Mouse (Mus musculus) forebrain, embryonic 16.5 days (tissue): Measurements from ENCODE around the gene Tmem101. TPM values are rescaled to one million over a fixed set of nuclear protein-coding genes. Genes with fewer than 3 reads are reported as not detected.
A peak's percentile ranks its signal among the peaks of the same experiment; 100 is the strongest.
"Not testable (repeated sequence)": the region's sequence is repeated elsewhere in the genome, so short reads cannot be mapped to it uniquely, and the experiment has no call there.

ENCODE experiments used
- ATAC-seq: fragments of 200-750 bp; cut with Nextera tagmentation; 2 replicates; pipeline ENCODE4 v1.8.0; 2017; ENCODE audit warnings: mild to moderate bottlenecking, moderate library complexity
- H3K27ac ChIP-seq: fragments of 300-500 bp; sonication (generic); 2 replicates; pipeline ENCODE4 v1.5.1; 2014; ENCODE audit warnings: low read length, control low read depth
- H3K27me3 ChIP-seq: fragments of 300-500 bp; sonication (generic); replicated peaks from 2 replicates; pipeline ENCODE4 v1.6.1; 2014; ENCODE audit warnings: low read length; ENCODE audit not compliant: control insufficient read depth, insufficient read depth
- H3K36me3 ChIP-seq: fragments of 300-500 bp; sonication (generic); 2 replicates; pipeline ENCODE4 v1.6.1; 2014; ENCODE audit not compliant: control insufficient read depth, insufficient read depth
- H3K4me1 ChIP-seq: fragments of 300-500 bp; sonication (generic); replicated peaks from 2 replicates; pipeline ENCODE4 v1.6.1; 2014; ENCODE audit warnings: low read length; ENCODE audit not compliant: control insufficient read depth, insufficient read depth
- H3K4me2 ChIP-seq: fragments of 300-500 bp; sonication (generic); 2 replicates; pipeline ENCODE4 v1.6.1; 2014; ENCODE audit warnings: mild to moderate bottlenecking, low read length, control low read depth
- H3K4me3 ChIP-seq: fragments of 300-500 bp; sonication (generic); replicated peaks from 2 replicates; pipeline ENCODE4 v1.5.1; 2014; ENCODE audit warnings: mild to moderate bottlenecking, low read length, control low read depth
- H3K9ac ChIP-seq: fragments of 300-500 bp; sonication (generic); replicated peaks from 2 replicates; pipeline ENCODE4 v1.6.1; 2014; ENCODE audit warnings: low read depth, low read length, control low read depth
- H3K9me3 ChIP-seq: fragments of 300-500 bp; sonication (generic); 2 replicates; pipeline ENCODE4 v1.6.1; 2016; ENCODE audit warnings: low read length; ENCODE audit not compliant: control insufficient read depth
- WGBS: fragments of 180-500 bp; shearing (Covaris S2); extraction: QIAGEN DNeasy Blood & Tissue Kit; methylation state at CpG from one replicate; pipeline ENCODE4 v1.1.7; 2014; 5-methylcytosine and 5-hydroxymethylcytosine counted together
- polyA plus RNA-seq: library from polyadenylated mRNA; unstranded; fragments of >200 nt; fragmentation: Nextera tagmentation; extraction: Ambion mirVana; gene quantifications from 2 replicates; pipeline ENCODE4 v1.2.1, GENCODE M21; 2015

The Tmem101 gene
- polyA plus RNA-seq, 1 experiment from 2014 or later: 44.7 TPM

GRCm38 (mm10) chr11:102159781-102160180 is 3.6 kb upstream of the Tmem101 start:
- H3K27me3 ChIP-seq: no peaks in the 10 kb centered on the region
- no peak for ATAC-seq
- H3K27ac ChIP-seq: no peak overlapping the region
- H3K36me3 ChIP-seq: peaks cover 12% of the 10 kb centered on the region
- WGBS: 81% methylated on average over 5 of the region's 5 CpGs
- H3K4me1 ChIP-seq: peaks cover 7% of the 10 kb centered on the region
- H3K9ac ChIP-seq: no peak overlapping the region
- no peak overlapping the region for H3K4me3 ChIP-seq
- no peak overlapping the region for H3K4me2 ChIP-seq
- H3K9me3 ChIP-seq: no peaks in the 10 kb centered on the region

GRCm38 (mm10) chr11:102158024-102158423 is 1.8 kb upstream of the Tmem101 start:
- WGBS: 72% methylated on average over 2 of the region's 2 CpGs
- H3K27me3 ChIP-seq, H3K9me3 ChIP-seq, H3K4me1 ChIP-seq, H3K27ac ChIP-seq, H3K9ac ChIP-seq, ATAC-seq, H3K4me3 ChIP-seq, H3K4me2 ChIP-seq: not testable (repeated sequence)
- peaks cover 12% of the 10 kb centered on the region for H3K36me3 ChIP-seq

- H3K9ac ChIP-seq: no peak overlapping the region
- ATAC-seq: no peak; the same call in 1 of the 2 replicates
- no peaks in the 10 kb centered on the region for H3K27me3 ChIP-seq
- H3K4me1 ChIP-seq: peaks cover 7% of the 10 kb centered on the region
- H3K4me2 ChIP-seq: no peak overlapping the region
- H3K36me3 ChIP-seq: peaks cover 6% of the 10 kb centered on the region; the same call in 1 of the 2 replicates
- 16% methylated on average over 1 of the region's 1 CpGs for WGBS
- H3K4me3 ChIP-seq: no peak overlapping the region
- no peak overlapping the region for H3K27ac ChIP-seq
- H3K9me3 ChIP-seq: no peaks in the 10 kb centered on the region
Measured at GRCm38 (mm10) chr11:102156786-102157089, 534 bp upstream of the Tmem101 start.

GRCm38 (mm10) chr11:102147213-102147989 is 8.8 kb downstream of the Tmem101 start:
- Histone ChIP-seq H3K4me2 (no peak overlapping the region), H3K4me3 (no peak overlapping the region), H3K9me3 (no peaks in the 10 kb centered on the region), H3K9ac (no peak overlapping the region), H3K27me3 (peaks cover 60% of the 10 kb centered on the region), H3K4me1 (peaks cover 12% of the 10 kb centered on the region), H3K36me3 (no peaks in the 10 kb centered on the region), H3K27ac (no peak overlapping the region)
- ATAC-seq: no peak
- WGBS: 10% methylated on average over 34 of the region's 34 CpGs

GRCm38 (mm10) chr11:102146531-102146930 is 9.7 kb downstream of the Tmem101 start:
- Histone ChIP-seq H3K27ac (no peak overlapping the region), H3K9ac (no peak overlapping the region), H3K4me1 (peaks cover 12% of the 10 kb centered on the region), H3K4me2 (no peak overlapping the region), H3K36me3 (no peaks in the 10 kb centered on the region), H3K4me3 (no peak overlapping the region), H3K27me3 (peaks cover 60% of the 10 kb centered on the region), H3K9me3 (no peaks in the 10 kb centered on the region)
- ATAC-seq: no peak
- WGBS: 9% methylated on average over 17 of the region's 17 CpGs

GRCm38 (mm10) chr11:102146005-102146404 is 10.2 kb downstream of the Tmem101 start:
- no peak overlapping the region for H3K4me3 ChIP-seq
- peaks cover 12% of the 10 kb centered on the region for H3K4me1 ChIP-seq
- no peak overlapping the region for H3K4me2 ChIP-seq
- H3K9me3 ChIP-seq: no peaks in the 10 kb centered on the region
- no peak for ATAC-seq
- H3K27me3 ChIP-seq: peaks cover 60% of the 10 kb centered on the region
- no peak overlapping the region for H3K27ac ChIP-seq
- H3K9ac ChIP-seq: no peak overlapping the region
- no peaks in the 10 kb centered on the region for H3K36me3 ChIP-seq
- WGBS: 7% methylated on average over 16 of the region's 16 CpGs

- H3K36me3 ChIP-seq: no peaks in the 10 kb centered on the region
- 2% methylated on average over 47 of the region's 50 CpGs for WGBS
- H3K27me3 ChIP-seq: peaks cover 60% of the 10 kb centered on the region
- H3K4me1 ChIP-seq: peaks cover 12% of the 10 kb centered on the region
- peak within 1 kb of the TSS; percentile 23; the same call in 1 of the 2 replicates for H3K4me3 ChIP-seq
- H3K4me2 ChIP-seq: peak within 1 kb of the TSS; percentile 27
- no peak within 1 kb of the TSS for H3K9ac ChIP-seq
- no peak for ATAC-seq
- no peak within 1 kb of the TSS for H3K27ac ChIP-seq
- H3K9me3 ChIP-seq: no peaks in the 10 kb centered on the region
Measured at GRCm38 (mm10) chr11:102145471-102146001, 10.7 kb downstream of the Tmem101 start, which contains the start of gene Nags. Nags (plus strand) TSS chr11:102145513.

- H3K9ac ChIP-seq: no peak overlapping the region
- H3K36me3 ChIP-seq: no peaks in the 10 kb centered on the region
- WGBS: 21% methylated on average over 13 of the region's 13 CpGs
- peak overlapping the region; percentile 27; the same call in 1 of the 2 replicates for H3K4me2 ChIP-seq
- no peak for ATAC-seq
- H3K4me3 ChIP-seq: 0 out of 2 replicates have a peak overlapping the region, but pooled peaks have one; percentile 23
- H3K4me1 ChIP-seq: peaks cover 12% of the 10 kb centered on the region
- H3K9me3 ChIP-seq: no peaks in the 10 kb centered on the region
- H3K27me3 ChIP-seq: peaks cover 60% of the 10 kb centered on the region
- H3K27ac ChIP-seq: no peak overlapping the region
Measured at GRCm38 (mm10) chr11:102144957-102145470, 11.2 kb downstream of the Tmem101 start.

- no peak for ATAC-seq
- WGBS: 69% methylated on average over 7 of the region's 7 CpGs
- Histone ChIP-seq H3K4me3 (no peak overlapping the region), H3K4me2 (no peak overlapping the region), H3K9ac (no peak overlapping the region), H3K27me3 (peaks cover 42% of the 10 kb centered on the region), H3K4me1 (peaks cover 14% of the 10 kb centered on the region), H3K27ac (no peak overlapping the region), H3K36me3 (no peaks in the 10 kb centered on the region), H3K9me3 (no peaks in the 10 kb centered on the region)
Measured at GRCm38 (mm10) chr11:102142355-102142754, 13.8 kb downstream of the Tmem101 start.
